Mouse (Mus musculus) liver, embryonic 14.5 days (tissue): ENCODE measurements around the gene Zfp598.

Experiments used
- CTCF ChIP-seq: IDR thresholded peaks from 2 replicates; pipeline ENCODE4 v1.5.1; 2016; ENCODE audit warnings: antibody characterized with exemption, low read depth, control low read depth
- EP300 ChIP-seq: IDR thresholded peaks from 2 replicates; pipeline ENCODE4 v1.6.1; 2016; ENCODE audit warnings: antibody characterized with exemption, low read depth

- TF ChIP-seq EP300 (no peak), CTCF (no peak)
These were observed 44.0 kb upstream of the Zfp598 start for GRCm38 (mm10) chr17:24625472-24625871.
